Mouse (Mus musculus) lung, postnatal 0 days (tissue): ENCODE data around the gene Lrrc36. TPM values are rescaled to one million over a fixed set of nuclear protein-coding genes. Genes with fewer than 3 reads are reported as not detected.

Experiments
- ATAC-seq: fragments of 200-750 bp; cut with Nextera tagmentation; 2 replicates; pipeline ENCODE4 v1.8.0; 2017; ENCODE audit warnings: moderate library complexity
- DNase-seq: peaks from one replicate; pipeline ENCODE4 v3.0.0-alpha.2; 2016; ENCODE audit warnings: low spot score
- H3K27ac ChIP-seq: fragments of 300-500 bp; sonication (generic); 2 replicates; pipeline ENCODE4 v1.5.1; 2014; ENCODE audit warnings: antibody characterized with exemption, mild to moderate bottlenecking, low read length, mixed read lengths
- H3K27me3 ChIP-seq: fragments of 300-500 bp; sonication (generic); replicated peaks from 2 replicates; pipeline ENCODE4 v1.6.1; 2014; ENCODE audit warnings: low read length, mixed read lengths; ENCODE audit not compliant: insufficient read depth
- H3K36me3 ChIP-seq: fragments of 300-500 bp; sonication (generic); 2 replicates; pipeline ENCODE4 v1.6.1; 2014; ENCODE audit warnings: low read length, mixed read lengths; ENCODE audit not compliant: insufficient read depth
- H3K4me1 ChIP-seq: fragments of 300-500 bp; sonication (generic); 2 replicates; pipeline ENCODE4 v1.6.1; 2014; ENCODE audit warnings: antibody characterized with exemption, low read depth, low read length, mixed read lengths; ENCODE audit not compliant: insufficient read depth
- H3K4me2 ChIP-seq: fragments of 300-500 bp; sonication (generic); replicated peaks from 2 replicates; pipeline ENCODE4 v1.6.1; 2014; ENCODE audit warnings: low read depth, mild to moderate bottlenecking, low read length, moderate library complexity, mixed read lengths
- H3K4me3 ChIP-seq: fragments of 300-500 bp; sonication (generic); 2 replicates; pipeline ENCODE4 v1.5.1; 2014; ENCODE audit warnings: low read depth, low read length
- H3K9ac ChIP-seq: fragments of 300-500 bp; sonication (generic); replicated peaks from 2 replicates; pipeline ENCODE4 v1.6.1; 2014; ENCODE audit warnings: low read depth, mild to moderate bottlenecking
- H3K9me3 ChIP-seq: fragments of 300-500 bp; sonication (generic); 2 replicates; pipeline ENCODE4 v1.6.1; 2016; ENCODE audit warnings: low read length, mixed read lengths
- CTCF ChIP-seq: IDR thresholded peaks from 2 replicates; pipeline ENCODE4 v1.5.1; 2016; ENCODE audit warnings: antibody characterized with exemption, mild to moderate bottlenecking
- EP300 ChIP-seq: IDR thresholded peaks from 2 replicates; pipeline ENCODE4 v1.6.1; 2016; ENCODE audit warnings: antibody characterized with exemption, mild to moderate bottlenecking, control low read depth
- WGBS: fragments of 180-500 bp; shearing (Covaris S2); extraction: QIAGEN DNeasy Blood & Tissue Kit; methylation state at CpG from one replicate; pipeline ENCODE4 v1.1.7; 2014; 5-methylcytosine and 5-hydroxymethylcytosine counted together
- polyA plus RNA-seq: library from polyadenylated mRNA; unstranded; fragments of >200 nt; fragmentation: Nextera tagmentation; extraction: Ambion mirVana; gene quantifications from 2 replicates; pipeline ENCODE4 v1.2.1, GENCODE M21; 2015

Lrrc36 gene
- polyA plus RNA-seq, 1 experiment from 2014 or later = 3.7 TPM

DNA sequence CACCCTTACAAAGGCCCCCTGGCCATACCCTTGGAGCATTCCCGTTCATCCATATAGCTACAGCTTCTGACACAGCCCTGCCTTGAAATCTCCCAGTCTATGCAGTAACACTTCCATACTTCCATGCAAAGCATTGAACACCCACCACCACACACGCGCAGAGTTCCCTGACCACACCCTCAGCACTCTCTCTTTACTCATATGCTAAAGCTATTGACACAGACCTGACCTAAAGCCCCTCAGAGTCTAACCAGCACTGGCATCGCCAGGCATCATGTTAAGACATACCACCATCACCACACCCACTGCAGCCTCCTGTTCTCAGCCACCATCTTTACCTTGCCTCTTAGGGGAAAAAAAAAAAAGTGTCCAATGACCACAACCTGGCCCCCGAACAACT, 56.9 kb downstream of the Lrrc36 start:
- Histone ChIP-seq H3K9me3 (no peaks in the 10 kb centered on the region), H3K27ac (no peak overlapping the region), H3K4me2 (peak overlapping the region; percentile 56), H3K36me3 (no peaks in the 10 kb centered on the region; the same call in 1 of the 2 replicates), H3K4me1 (peaks cover 19% of the 10 kb centered on the region; the same call in 1 of the 2 replicates), H3K27me3 (no peaks in the 10 kb centered on the region), H3K9ac (no peak overlapping the region), H3K4me3 (peak overlapping the region; percentile 20; the same call in 1 of the 2 replicates)
- 72% methylated on average over 5 of the region's 5 CpGs for WGBS
- ATAC-seq (no peak), DNase-seq (no peak)
- TF ChIP-seq EP300 (no peak), CTCF (no peak)

DNA sequence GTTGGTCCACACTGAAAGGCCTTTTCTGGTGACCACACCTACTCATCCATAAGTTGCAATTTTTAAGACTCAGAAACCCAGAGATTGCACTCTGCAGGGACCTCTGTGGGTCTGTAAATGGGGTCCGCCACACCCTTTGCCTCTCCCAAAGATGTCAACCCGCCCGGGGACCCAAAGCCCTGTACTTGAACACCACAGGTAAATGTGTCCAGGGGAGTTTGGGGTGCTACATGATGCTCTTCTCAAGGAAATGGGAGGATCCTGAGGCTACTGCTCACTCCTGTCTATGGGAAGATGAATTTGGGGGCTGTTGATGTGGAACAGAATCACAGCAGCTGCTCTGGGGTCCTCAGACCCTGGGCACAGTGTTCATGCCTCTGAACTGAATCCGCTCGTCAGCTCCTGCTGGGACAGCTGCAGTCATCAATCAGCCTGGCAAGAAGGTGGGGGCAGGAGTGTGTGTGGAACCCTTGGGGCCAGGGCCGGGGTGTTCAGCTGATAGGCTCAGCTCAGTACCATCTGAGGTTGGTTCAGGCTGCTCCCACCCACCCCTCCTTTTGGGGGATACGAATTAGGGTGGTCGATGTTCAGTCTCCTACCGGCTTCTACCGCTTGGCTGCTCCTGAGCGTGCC, 57.4 kb downstream of the Lrrc36 start:
- Histone ChIP-seq H3K27me3 (no peaks in the 10 kb centered on the region), H3K36me3 (no peaks in the 10 kb centered on the region; the same call in 1 of the 2 replicates), H3K9me3 (no peaks in the 10 kb centered on the region), H3K4me2 (peak overlapping the region; percentile 56), H3K9ac (no peak overlapping the region), H3K4me3 (peak overlapping the region; percentile 20), H3K27ac (0 out of 2 replicates have a peak overlapping the region, but pooled peaks have one; percentile 0), H3K4me1 (peaks cover 21% of the 10 kb centered on the region; the same call in 1 of the 2 replicates)
- WGBS = 24% methylated on average over 11 of the region's 11 CpGs
- TF ChIP-seq EP300 = no peak
- TF ChIP-seq CTCF = no peak
- no peak; the same call in 1 of the 2 replicates for ATAC-seq
- DNase-seq = no peak

DNA sequence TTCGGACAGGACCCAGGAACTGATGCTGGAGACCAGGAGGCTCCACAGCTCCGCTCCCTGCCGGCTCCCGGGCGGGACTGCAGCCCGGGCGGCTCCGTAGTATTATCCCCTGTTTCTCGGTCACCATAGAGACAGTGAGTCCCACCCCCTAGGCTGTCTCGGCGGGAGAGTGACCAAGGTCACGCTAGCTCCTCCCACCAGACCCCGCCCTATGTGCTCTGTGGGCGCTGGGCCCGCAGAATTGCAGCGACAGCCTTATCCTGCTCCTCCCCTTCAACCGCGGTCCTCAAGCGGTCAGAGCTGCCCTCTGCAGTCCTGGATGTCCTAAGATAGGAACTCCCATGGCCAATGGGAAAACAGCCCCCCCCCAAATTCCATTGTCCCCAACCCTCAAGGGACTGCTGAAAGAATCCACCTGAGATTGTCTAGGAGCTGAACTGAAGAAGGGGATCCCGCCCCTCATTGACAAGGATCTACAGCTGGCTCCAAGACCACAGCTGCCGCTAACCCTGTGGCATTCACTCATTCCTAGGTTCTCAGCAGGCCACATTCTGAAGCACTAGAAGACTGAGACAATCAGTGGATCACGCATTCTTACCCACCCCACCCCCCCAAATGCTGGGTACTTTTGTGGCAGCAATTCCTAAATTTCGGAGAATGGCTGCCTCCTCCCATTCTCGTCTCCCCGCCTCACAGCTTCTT, 58.1 kb downstream of the Lrrc36 start, which contains the start of gene Tppp3:
Tppp3 (minus strand) TSS at position 213 of the 702 bp plus-strand sequence.
- H3K27ac ChIP-seq = peak within 1 kb of the TSS; percentile 26; the same call in 1 of the 2 replicates
- peaks cover 21% of the 10 kb centered on the region; the same call in 1 of the 2 replicates for H3K4me1 ChIP-seq
- no peaks in the 10 kb centered on the region; the same call in 1 of the 2 replicates for H3K36me3 ChIP-seq
- H3K4me3 ChIP-seq = peak within 1 kb of the TSS; percentile 20
- 9% methylated on average over 25 of the region's 25 CpGs for WGBS
- no peaks in the 10 kb centered on the region for H3K9me3 ChIP-seq
- peak; percentile 99 for DNase-seq
- peak; percentile 57; the same call in 1 of the 2 replicates for TF ChIP-seq EP300
- peak; percentile 70 for TF ChIP-seq CTCF
- no peaks in the 10 kb centered on the region for H3K27me3 ChIP-seq
- no peak within 1 kb of the TSS for H3K9ac ChIP-seq
- peak; percentile 93 for ATAC-seq
- peak within 1 kb of the TSS; percentile 56 for H3K4me2 ChIP-seq

DNA sequence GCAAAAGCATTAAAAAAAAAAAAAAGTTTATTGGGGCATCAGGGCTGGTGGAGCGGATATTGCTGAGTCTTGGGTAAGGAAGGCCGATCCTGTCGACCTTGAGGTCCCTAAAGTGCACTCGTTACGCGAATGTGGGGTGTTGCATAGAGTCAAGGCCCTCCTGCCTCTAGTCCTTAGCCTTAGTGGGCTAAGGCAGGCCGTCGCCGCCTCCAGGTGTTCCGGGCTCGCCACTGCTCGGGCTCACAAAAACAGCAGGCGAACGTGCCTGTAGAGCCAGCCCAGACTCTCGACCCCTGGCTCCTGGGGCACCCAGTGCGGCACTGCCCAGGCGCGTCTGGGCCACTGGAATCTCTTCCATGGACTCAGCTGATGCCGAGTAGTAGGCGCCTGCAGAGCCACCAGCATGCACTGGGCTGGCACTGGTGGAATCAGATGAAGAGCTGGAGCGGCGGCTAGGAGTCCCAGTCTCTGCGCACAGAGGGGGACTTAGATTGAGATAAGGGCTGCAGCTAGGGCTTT, 59.1 kb downstream of the Lrrc36 start:
- TF ChIP-seq EP300 = no peak
- TF ChIP-seq CTCF = no peak
- no peak overlapping the region; the same call in 1 of the 2 replicates for H3K27ac ChIP-seq
- ATAC-seq = no peak
- H3K4me3 ChIP-seq = no peak overlapping the region
- no peaks in the 10 kb centered on the region; the same call in 1 of the 2 replicates for H3K36me3 ChIP-seq
- no peak for DNase-seq
- WGBS = 67% methylated on average over 23 of the region's 23 CpGs
- peaks cover 21% of the 10 kb centered on the region; the same call in 1 of the 2 replicates for H3K4me1 ChIP-seq
- no peak overlapping the region for H3K4me2 ChIP-seq
- no peak overlapping the region for H3K9ac ChIP-seq
- H3K9me3 ChIP-seq = no peaks in the 10 kb centered on the region
- H3K27me3 ChIP-seq = no peaks in the 10 kb centered on the region

DNA sequence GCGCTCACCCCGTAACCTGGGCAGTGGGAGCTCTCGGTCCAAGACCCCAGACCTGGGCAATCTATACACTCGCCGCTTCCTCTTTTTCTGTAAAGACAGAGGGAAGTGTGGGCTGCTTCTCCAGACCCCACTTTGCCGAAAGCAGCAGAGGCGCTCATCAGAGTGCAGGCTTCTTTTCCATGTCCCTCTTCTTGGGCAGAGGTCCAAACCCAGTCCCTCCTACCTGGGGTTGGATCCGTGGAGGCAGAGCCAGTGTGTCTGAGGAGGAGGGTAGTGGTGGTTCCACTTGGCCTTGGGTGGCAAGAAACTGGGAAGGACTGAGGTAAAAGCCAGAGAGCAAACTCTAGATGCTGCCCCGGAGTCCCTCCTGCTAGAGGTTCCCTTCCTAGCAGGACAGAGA, 59.6 kb downstream of the Lrrc36 start:
- Histone ChIP-seq H3K9me3 (no peaks in the 10 kb centered on the region), H3K9ac (no peak overlapping the region), H3K4me1 (peaks cover 21% of the 10 kb centered on the region; the same call in 1 of the 2 replicates), H3K4me3 (no peak overlapping the region), H3K27ac (no peak overlapping the region), H3K27me3 (no peaks in the 10 kb centered on the region), H3K36me3 (no peaks in the 10 kb centered on the region; the same call in 1 of the 2 replicates), H3K4me2 (no peak overlapping the region)
- TF ChIP-seq CTCF (no peak), EP300 (no peak)
- ATAC-seq (no peak), DNase-seq (no peak)
- WGBS = 78% methylated on average over 9 of the region's 9 CpGs
